Mouse (Mus musculus) small intestine, adult 2 months (tissue): ENCODE data around the gene Tmem189. TPM values are rescaled to one million over a fixed set of nuclear protein-coding genes. Genes with fewer than 3 reads are reported as not detected.

ENCODE experiments used
- H3K27ac ChIP-seq: fragments of 200-500 bp; 2 replicates; pipeline ENCODE4 v1.5.1; 2012; ENCODE audit warnings: low read depth, low read length, control low read depth, inconsistent platforms; ENCODE audit not compliant: insufficient read depth
- H3K27me3 ChIP-seq: fragments of 200-500 bp; 2 replicates; pipeline ENCODE4 v1.6.1; 2012; ENCODE audit warnings: mild to moderate bottlenecking, moderate library complexity, low read length, inconsistent platforms; ENCODE audit not compliant: control insufficient read depth, insufficient read depth
- H3K36me3 ChIP-seq: fragments of 200-500 bp; 2 replicates; pipeline ENCODE4 v1.6.1; 2012; ENCODE audit warnings: mild to moderate bottlenecking, low read length, control low read depth, inconsistent platforms; ENCODE audit not compliant: control insufficient read depth, insufficient read depth
- H3K4me1 ChIP-seq: fragments of 200-500 bp; 2 replicates; pipeline ENCODE4 v1.6.1; 2012; ENCODE audit warnings: low read length, inconsistent platforms, mixed read lengths; ENCODE audit not compliant: control insufficient read depth, insufficient read depth, insufficient read length
- H3K4me3 ChIP-seq: fragments of 200-500 bp; 2 replicates; pipeline ENCODE4 v1.5.1; 2012; ENCODE audit warnings: low read depth, mild to moderate bottlenecking, control low read depth, inconsistent platforms, low read length, moderate library complexity
- CTCF ChIP-seq: fragments of 200-500 bp; IDR thresholded peaks from 2 replicates; pipeline ENCODE4 v1.5.1; 2012; ENCODE audit warnings: low read depth, mild to moderate bottlenecking, control low read depth, inconsistent platforms, low read length, moderate library complexity, mixed read lengths; ENCODE audit not compliant: insufficient replicate concordance, insufficient read length; ENCODE audit errors: extremely low read depth
- POLR2A ChIP-seq: fragments of 200-500 bp; IDR thresholded peaks from 2 replicates; pipeline ENCODE4 v1.6.1; 2012; ENCODE audit warnings: low read depth, mild to moderate bottlenecking, control low read depth, inconsistent platforms, low read length, moderate library complexity
- WGBS: fragments of 180-500 bp; shearing (Covaris S2); methylation state at CpG from one replicate; pipeline ENCODE4 v1.1.7; 2018; 5-methylcytosine and 5-hydroxymethylcytosine counted together
- polyA plus RNA-seq: library from polyadenylated mRNA; depleted of rRNA; stranded (reverse); fragments of >200 nt; gene quantifications from 2 replicates; pipeline ENCODE4 v1.2.3, GENCODE M21; 2012

Gene Tmem189
- polyA plus RNA-seq, 1 experiment: 28.0 TPM

DNA sequence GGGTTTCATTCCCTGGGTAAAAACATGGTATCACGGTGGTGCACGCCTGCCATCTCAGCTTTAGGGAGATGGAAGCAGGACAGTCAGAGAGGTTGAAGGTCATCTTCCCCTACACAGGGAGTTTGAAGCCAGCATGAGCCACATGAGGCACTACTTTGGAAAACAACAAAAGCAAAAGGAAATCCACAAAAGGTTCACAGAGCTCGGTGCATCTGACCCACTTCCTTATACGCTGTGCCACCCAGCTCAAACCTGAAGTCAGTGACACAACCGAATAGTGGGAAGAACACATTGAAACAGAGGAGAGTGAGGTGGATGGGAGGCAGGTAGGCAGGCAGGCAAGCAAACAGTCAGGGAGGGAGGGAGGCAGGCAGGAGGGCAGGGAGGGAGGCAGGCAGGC lies 11.8 kb upstream of the Tmem189 start:
- TF ChIP-seq CTCF: no peak
- no peak for TF ChIP-seq POLR2A
- WGBS: 63% methylated on average over 5 of the region's 5 CpGs
- H3K4me3 ChIP-seq: no peak overlapping the region
- H3K27ac ChIP-seq: no peak overlapping the region
- peaks cover 6% of the 10 kb centered on the region for H3K4me1 ChIP-seq
- no peaks in the 10 kb centered on the region for H3K36me3 ChIP-seq
- no peaks in the 10 kb centered on the region for H3K27me3 ChIP-seq

DNA sequence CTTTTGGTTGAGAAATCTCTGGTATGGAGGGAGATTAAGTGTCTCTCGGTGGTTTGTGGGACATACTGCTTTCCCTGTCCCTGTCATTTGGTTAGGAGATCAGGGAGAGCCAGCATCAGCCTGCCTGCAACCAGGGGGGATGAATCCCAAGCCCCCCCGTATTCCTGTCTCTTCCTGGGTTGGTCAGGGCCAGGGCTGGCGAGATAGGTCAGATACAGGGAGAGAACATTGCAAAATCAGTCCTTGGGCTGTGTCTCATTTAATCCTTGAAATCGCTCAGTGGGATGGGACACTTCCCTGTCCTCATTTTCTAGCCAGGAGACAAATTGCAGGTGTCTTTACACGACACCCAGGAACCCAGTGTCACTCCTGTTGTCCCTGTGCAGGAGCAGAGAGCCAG lies 10.4 kb upstream of the Tmem189 start:
- H3K36me3 ChIP-seq: no peaks in the 10 kb centered on the region
- no peak overlapping the region for H3K4me3 ChIP-seq
- TF ChIP-seq POLR2A (no peak), CTCF (no peak)
- WGBS: 81% methylated on average over 5 of the region's 5 CpGs
- H3K27ac ChIP-seq: no peak overlapping the region
- H3K27me3 ChIP-seq: no peaks in the 10 kb centered on the region
- peaks cover 19% of the 10 kb centered on the region for H3K4me1 ChIP-seq

DNA sequence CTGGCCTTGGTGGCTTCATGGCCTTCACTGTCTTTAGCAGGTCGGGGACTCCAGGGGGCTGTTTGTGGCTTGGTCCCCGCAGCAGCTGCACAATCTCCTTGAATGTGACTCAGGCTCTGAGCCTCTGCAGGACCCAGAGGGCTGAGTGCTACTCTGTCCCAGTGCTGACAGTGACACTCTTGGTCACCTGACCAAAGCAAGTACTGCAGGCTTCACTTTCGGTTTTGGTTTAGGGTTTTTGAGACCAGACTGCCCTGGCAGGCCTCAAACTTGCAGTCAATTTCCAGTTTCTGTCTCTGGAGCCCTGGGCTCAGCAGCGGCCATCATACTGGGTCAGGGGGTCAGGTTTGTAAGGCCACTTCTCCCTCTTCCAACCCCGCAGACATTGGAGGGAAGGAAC lies 8.3 kb upstream of the Tmem189 start:
- 0 out of 2 replicates have a peak, but pooled peaks cover 2% of the 10 kb centered on the region for H3K36me3 ChIP-seq
- H3K27me3 ChIP-seq: no peaks in the 10 kb centered on the region
- peaks cover 25% of the 10 kb centered on the region for H3K4me1 ChIP-seq
- no peak for TF ChIP-seq POLR2A
- no peak for TF ChIP-seq CTCF
- WGBS: 7% methylated on average over 5 of the region's 5 CpGs
- peak overlapping the region; percentile 86 for H3K27ac ChIP-seq
- H3K4me3 ChIP-seq: no peak overlapping the region

DNA sequence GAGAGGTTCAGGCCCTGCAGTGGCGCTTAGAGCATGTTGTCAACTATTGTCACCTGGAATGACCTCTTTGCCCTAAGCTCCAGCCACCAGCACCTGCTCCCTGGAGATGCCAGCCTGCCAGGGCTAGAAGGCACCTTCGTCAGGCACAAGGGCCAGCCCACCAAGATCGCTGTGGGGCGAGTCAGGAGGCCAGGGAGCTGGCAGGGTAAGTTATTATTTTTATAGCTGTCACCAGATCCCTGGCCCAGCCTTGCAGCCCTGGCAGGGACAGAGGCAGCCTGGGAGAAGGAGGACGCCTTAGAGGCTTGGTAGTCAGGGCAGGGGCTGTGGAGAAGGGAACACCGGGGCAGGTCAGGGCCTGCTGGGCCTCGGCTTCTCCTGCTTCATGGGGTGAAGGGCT lies 6.5 kb upstream of the Tmem189 start:
- Histone ChIP-seq H3K4me1 (peaks cover 35% of the 10 kb centered on the region), H3K27ac (no peak overlapping the region), H3K4me3 (no peak overlapping the region), H3K36me3 (peaks cover 10% of the 10 kb centered on the region; the same call in 1 of the 2 replicates), H3K27me3 (no peaks in the 10 kb centered on the region)
- TF ChIP-seq CTCF (no peak), POLR2A (no peak)
- WGBS: 36% methylated on average over 7 of the region's 7 CpGs

DNA sequence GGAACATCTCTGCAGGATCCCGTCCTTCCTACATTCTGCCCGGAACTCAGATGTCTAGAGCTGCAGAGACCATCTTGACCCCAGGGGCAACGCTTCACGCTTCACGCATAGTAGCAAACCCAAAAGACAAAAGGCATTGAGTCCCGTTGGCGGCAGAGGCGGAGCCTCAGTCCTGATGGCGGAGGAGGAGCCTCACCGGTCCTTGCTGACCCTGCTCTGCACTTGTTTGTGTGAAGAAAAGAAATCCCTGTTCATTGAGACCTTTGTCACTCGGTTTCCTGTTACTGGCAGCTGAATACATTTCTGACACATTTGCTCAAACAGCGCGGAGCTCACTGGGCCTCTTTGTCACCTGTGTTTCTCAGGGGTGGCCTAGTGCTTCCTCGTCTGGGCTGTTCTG lies 5.9 kb upstream of the Tmem189 start:
- WGBS: 52% methylated on average over 14 of the region's 14 CpGs
- Histone ChIP-seq H3K36me3 (peaks cover 10% of the 10 kb centered on the region; the same call in 1 of the 2 replicates), H3K27me3 (no peaks in the 10 kb centered on the region), H3K4me3 (no peak overlapping the region), H3K27ac (no peak overlapping the region; the same call in 1 of the 2 replicates), H3K4me1 (peaks cover 39% of the 10 kb centered on the region)
- TF ChIP-seq POLR2A (no peak), CTCF (no peak)

DNA sequence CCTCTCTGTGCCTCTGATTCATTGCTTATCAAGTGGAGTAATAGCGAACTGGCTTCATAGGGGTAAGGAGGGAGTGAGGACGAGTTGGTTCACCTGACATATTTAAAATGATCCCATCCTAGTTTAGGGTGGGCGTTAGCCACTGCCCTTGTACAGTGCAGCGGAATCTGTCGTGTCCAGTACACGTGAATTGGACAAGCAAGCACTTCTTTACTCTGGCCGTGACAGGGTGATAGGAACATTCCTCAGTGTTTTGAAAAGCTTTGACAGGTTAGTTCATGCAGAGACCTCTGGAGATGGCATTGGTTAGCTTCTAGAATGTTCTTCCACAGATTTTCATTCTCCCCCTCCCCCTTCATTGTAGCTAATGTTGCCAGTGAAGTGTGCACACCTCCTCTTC lies 5.3 kb upstream of the Tmem189 start:
- Histone ChIP-seq H3K4me1 (peaks cover 39% of the 10 kb centered on the region), H3K27ac (no peak overlapping the region), H3K27me3 (no peaks in the 10 kb centered on the region), H3K36me3 (peaks cover 10% of the 10 kb centered on the region; the same call in 1 of the 2 replicates), H3K4me3 (no peak overlapping the region)
- TF ChIP-seq CTCF: no peak
- no peak for TF ChIP-seq POLR2A
- 94% methylated on average over 7 of the region's 7 CpGs for WGBS

DNA sequence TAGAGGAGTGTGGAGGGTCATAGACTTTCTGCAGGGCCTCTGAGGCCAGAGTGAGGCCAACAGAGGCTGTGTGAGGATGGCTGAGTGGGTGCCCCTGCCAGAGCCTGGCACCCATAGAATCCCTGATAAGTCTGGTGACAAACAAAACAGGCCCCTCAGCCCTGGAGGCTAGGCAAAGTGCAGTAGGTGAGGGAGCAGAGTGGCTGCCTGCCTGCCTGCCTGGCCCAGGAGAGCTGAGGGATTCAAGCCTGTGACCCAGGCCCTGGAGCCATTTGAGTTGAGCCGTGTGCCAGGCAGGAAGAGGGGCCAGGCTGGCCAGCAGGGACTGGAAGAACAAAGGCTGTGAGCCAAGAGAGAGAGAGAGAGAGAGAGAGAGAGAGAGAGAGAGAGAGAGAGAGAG lies 4.6 kb upstream of the Tmem189 start:
- peaks cover 39% of the 10 kb centered on the region for H3K4me1 ChIP-seq
- H3K4me3 ChIP-seq: no peak overlapping the region
- H3K36me3 ChIP-seq: peaks cover 10% of the 10 kb centered on the region; the same call in 1 of the 2 replicates
- no peak for TF ChIP-seq POLR2A
- TF ChIP-seq CTCF: no peak
- no peaks in the 10 kb centered on the region for H3K27me3 ChIP-seq
- H3K27ac ChIP-seq: no peak overlapping the region
- WGBS: 60% methylated on average over 1 of the region's 1 CpGs

DNA sequence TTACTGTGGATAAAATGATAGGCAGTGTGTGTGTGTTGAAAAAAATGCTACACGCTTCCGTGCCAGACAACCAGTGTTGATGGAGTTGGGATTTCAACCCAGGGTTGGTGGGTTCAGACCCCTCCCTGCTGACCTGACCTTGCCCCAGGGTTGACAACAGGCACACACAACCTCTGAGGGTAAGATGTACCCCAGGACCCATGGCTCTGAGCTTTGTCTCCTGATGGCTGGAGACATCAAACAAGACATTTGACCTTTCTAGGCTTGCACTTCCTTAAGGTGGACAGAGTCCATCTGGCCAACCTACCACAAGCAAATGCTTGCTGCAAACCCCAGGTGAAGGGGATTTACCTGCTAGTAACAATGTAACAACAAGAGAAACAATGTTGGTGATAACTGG lies 3.9 kb upstream of the Tmem189 start:
- TF ChIP-seq POLR2A: no peak
- no peak for TF ChIP-seq CTCF
- Histone ChIP-seq H3K4me3 (no peak overlapping the region), H3K27ac (no peak overlapping the region), H3K36me3 (peaks cover 10% of the 10 kb centered on the region; the same call in 1 of the 2 replicates), H3K27me3 (no peaks in the 10 kb centered on the region), H3K4me1 (peaks cover 39% of the 10 kb centered on the region)
- WGBS: 91% methylated on average over 2 of the region's 2 CpGs
